Mouse (Mus musculus) thymus, postnatal 10 days (tissue): Measurements from ENCODE around the gene Snd1.
A peak's percentile ranks its signal among the peaks of the same experiment; 100 is the strongest.

Source experiments
- DNase-seq, 2 experiments: peaks; one replicate each; pipeline ENCODE4 v3.0.0; 2021; ENCODE audit warnings: low spot score in 2 of 2

Snd1 gene

DNA sequence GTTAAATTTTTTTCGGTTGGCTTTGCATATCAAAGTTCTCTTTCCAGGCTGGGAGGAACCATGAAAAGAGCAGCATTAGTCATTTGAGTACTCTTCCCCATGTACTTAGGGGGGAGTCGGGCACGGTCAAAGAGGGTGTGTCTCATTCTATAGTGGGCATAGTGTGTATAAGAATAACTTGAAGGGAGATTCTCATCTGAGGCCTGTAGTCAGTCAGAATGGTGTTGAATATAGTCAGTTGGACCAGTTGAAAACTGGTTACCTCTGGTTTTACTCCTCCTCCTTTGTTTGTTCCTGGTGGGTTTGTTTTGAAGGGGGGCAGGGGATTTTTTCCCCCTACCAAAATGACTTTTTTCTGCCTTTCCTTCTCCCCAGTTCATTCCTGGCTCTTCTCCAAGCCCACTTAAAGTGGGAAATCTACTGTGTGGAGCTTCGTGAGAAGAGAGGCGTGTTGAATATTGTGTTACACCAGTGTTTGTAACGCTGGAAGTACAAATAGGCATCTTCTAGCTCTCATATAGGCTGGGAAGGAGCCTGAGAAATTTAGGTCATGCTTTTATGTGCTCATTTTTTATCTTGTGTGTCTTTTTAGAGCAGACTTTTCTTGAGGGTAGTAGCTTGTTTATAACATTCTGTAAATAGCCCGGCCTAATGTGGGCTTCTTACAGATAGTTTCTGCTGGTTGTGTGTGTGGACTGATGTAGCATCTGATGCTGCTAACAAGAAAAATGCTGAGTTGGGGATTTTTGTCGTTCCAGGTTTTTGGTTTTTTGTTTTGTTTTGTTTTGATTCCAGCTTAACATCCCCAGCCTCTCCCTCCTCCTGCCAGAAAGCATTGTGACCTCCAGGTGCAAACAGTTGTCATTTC, 231.4 kb downstream of the Snd1 start:
- no peak for DNase-seq

DNA sequence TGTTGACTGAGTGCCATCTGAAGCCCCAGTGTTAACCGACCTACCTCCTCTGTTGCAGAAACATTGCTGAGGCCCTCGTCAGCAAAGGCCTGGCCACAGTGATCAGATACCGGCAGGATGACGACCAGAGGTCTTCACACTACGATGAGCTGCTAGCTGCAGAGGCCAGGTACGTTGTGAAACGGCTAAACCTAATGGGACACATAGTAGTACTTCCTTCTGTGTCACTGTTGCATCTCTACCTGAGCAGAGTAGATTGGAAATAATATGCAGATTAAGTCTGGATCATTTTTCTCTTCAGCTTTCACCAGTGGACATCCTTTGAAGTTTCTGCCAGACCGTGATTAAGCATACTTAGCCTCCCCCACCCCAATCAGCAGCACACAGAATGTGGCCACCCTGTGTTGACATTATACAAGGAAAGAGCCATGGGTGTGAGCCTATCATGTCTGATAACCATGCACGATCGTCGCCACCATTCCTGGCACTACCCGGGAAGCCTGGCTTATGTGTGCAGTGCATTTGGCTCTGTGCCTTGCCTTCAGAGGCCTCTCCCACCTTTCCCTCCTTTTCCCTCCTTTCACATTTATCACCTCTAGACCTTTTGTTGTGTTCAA, 232.1 kb downstream of the Snd1 start:
- no peak for DNase-seq

DNA sequence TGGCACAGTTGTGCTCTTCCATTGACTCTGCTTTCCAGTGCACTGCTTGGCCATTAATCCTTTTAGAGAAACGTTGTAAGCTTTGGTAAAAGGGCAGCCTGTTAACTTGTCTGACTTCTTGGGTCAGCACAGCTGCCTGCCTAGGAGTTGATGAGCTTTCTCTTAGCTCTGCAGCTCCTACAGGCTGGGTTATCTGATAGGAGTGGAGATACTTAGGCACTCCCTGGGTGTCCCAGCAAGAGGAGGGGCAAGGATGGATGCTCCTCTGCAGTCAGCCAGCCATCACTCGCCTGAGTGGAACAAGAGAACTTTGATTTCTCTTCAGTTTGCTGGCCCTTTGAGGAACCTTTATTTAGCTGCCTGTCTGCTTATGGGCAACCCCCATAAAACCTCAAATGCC, 235.1 kb downstream of the Snd1 start:
- no peak for DNase-seq

DNA sequence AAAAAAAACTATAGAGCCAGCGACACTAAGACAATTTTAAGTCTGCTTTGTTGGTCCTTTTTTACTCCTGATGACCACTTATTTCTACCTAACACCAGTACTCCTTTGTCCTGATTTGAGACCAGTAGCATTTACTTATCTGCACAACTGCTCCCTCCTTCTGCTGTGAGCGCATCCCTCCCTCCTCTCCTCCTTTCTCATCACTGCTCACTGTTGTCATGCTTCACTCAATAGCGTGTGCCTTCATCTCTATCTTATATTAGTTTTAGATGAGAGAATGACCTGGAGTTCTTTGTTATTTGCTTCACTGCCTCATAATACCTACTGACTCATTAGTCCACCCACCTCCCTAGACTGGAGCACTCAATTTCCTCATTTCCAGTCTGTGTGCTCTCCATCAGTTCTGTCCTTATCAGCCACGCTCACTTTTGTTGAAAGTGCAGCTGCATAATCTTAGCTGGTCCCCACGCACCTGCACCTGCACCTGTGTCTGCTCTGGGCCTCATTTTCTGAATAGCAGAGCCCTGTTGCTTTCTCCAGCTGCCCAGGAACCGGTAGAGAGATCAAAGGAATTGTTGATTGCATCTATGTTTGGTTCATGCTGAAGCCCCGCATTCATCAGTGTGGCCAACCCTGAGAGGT, 242.4 kb downstream of the Snd1 start:
- peak; percentile 51 to 64 for DNase-seq

DNA sequence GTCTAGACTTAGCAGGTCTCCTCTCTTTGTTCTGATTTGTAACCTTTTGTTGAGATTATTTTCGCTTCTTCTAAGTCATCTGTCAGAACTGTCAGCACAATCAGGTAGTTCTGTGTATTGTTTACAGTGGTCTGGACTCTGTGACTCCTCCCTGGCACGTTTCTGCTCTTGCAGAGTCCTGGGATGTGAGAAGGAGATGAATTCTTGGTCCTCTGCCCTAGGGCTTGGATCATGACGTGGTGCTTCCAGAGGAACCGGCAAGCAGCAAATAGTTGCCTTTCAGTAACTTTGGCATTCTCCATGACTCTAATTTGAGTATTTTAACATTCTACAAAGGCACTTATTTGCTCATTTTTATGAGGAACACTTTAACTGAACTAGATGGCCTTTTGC, 242.9 kb downstream of the Snd1 start:
- no peak for DNase-seq

DNA sequence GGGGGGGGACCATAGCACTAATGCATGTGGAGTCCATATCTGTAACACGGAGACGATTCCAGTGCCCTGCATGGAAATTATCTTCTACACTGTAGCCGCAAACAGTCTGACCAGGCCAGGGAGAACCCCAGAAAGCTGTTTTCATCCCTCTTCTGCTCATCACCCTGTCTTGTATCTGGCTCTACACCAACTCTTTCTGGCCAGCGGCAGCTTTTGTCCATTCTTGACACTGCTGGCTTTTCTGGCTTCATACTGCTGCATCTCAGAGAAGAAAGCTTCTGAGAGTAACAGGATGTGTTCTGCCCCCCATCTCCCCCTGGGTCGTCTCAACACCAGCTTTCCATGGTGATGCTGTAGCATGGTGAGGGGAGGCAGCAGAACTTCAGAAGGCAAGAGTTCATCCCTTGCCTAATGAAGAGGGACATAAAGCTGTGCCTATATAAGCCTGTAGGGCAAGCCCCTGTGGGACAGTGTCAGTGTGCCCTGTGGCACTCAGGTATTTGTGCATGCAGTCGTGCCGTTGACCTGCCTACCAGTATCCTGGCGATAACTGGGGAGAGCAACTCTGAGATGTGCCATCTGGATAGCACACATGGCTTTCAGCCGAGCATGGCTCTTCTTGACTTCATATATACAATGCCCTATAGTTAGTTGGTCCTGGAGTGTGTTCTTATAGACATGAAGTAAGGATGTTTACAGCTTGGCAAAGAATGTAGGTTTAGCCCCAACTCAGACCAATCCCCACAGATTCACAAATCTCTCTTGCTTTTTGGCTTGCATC, 245.6 kb downstream of the Snd1 start:
- DNase-seq = no peak

DNA sequence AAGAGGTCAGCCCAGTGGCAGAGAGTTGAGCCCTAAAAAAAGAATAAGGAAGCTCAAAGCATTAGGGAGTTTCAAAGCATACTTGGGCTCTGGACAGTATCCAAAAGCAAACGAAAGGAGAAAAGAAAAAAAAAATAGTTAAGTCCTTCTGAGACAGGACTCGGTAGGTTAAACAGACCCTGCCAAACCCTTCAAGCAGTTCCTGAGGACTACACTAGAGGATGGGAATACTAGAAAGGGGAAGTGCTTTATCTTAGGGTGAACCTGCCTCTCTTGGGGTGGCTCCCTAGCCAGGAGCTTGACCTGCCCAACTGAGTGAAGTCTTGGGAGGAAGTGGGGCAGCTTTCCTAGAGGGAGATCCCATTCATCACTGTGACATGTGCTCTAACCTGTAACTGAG, 248.1 kb downstream of the Snd1 start:
- DNase-seq = no peak

DNA sequence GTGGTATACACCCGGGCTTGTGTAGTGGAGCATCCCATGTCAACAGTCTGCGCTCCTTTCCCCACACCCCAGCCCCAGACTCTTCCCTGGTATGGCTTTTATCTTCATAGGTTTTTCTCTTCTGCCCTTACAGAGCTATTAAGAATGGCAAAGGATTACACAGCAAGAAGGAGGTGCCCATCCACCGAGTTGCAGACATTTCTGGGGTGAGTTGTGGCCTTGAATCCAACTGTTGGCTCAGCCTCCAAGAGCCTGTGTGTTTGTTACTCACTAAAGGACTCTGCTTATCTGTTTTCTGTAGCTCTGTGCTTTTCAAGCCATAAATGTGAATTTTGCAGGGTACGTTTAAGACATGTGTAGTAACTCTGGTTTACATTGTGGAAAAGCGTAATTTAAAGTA, 249.8 kb downstream of the Snd1 start:
- no peak for DNase-seq

DNA sequence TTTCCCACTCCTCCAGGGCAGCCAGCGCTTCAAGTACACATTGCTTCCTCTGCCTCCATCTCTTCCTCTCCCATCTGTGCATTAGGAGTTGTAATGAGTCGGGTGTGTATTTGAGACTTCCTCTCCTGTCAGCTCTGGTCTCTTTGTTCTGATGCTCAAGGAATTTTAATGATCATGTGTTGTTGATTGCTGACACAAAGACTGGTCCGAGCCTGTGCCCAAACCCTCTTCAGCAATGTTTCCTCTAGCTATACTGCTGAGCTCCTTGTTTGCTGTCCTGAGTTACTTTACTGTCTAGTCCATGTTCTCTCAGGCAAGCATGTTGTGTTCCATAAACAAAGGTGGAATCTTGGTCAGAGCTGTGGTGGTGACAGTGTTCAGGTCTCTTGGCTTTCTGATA, 254.3 kb downstream of the Snd1 start:
- DNase-seq = no peak

DNA sequence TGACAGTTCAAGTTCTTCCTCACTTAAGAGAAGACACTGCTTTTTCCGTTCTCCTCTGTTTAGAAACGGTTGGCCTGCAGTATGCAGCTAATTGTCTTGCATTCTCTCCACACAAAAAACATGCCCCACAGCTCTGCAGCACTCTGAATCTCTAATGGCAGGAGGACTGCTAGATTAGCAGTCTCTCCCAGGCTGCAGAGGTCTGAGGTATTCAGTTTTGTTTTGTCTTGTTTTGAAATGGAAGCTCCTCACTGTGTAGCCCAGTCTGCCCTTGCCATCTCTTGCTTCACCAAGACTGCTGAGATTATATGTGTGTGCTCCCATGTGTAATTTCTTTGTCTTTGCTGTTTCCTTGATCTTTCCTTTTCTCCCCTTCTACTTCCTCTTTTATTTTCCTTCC, 254.7 kb downstream of the Snd1 start:
- no peak for DNase-seq

DNA sequence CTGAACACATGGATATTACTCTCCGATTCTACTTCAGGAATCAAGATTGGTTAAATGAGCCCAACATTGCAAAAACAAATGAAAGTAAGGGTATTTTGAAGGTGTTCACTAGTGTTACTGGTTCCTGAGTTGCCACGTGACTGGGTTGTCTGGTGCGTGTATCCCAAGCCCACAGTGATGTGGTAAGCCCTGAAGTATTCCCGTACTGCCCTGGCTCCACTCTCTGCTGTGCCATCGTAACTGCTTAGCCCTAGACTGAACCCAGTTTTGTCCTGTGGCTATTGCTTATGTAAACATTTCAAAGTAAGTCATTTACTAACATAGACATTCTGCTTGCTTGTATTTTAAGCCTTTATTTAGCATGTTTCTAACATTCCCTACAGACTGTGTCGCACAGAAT, 256.3 kb downstream of the Snd1 start:
- DNase-seq = no peak

DNA sequence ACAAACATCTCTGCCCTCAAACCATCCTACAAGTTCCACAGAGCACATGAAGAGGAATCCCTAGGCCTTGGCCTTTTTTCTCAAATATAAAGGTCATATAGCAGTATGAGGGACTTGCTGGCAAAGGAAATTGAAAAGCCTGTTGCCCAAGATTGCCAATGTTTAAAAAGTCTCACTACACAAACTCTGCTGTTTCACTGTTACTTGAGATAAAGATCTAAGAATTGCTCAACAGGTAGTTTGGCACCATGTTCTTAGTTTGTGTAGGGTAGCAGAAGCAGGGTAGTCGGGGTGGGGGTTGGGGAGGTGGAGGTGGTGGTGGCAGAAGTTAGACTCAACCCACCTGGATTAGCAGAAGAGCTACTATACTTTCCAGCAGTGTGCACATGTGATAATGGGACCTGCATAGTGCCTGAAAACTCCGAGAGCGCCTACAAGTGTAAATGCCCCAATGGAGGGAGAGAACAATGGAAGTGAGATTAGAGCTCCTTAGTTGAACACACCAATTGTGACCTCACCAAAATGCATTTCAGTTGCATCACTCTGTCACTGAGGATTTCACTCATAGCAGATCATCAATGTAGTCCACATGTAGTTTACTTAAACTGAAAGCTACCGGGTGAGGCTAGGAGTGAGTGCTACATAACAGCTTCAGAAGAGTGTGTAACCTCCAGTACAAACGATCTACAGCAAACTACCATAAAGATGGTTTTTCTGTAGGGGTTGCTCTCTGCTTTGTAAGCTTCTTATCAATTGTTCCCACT, 259.1 kb downstream of the Snd1 start:
- DNase-seq = no peak

DNA sequence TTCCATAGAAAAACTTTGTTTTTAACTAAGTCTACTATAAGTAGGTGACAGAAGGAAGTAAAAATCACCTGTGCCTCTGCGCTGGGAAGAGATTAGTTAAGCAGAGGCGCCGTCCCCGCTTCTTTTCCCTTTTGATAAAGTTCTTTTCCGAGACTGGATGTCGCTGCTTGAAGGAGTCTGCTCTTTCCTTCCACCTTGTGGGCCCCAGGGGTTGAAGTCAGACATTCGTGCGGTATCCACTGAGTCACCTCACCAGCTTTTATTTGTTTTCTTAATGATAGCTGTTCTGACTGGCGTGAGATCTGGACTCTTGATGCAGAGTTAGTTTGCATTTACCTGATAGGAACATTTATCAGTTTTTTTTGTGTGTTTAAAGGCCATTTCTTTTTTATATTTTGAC, 260.2 kb downstream of the Snd1 start:
- no peak for DNase-seq

DNA sequence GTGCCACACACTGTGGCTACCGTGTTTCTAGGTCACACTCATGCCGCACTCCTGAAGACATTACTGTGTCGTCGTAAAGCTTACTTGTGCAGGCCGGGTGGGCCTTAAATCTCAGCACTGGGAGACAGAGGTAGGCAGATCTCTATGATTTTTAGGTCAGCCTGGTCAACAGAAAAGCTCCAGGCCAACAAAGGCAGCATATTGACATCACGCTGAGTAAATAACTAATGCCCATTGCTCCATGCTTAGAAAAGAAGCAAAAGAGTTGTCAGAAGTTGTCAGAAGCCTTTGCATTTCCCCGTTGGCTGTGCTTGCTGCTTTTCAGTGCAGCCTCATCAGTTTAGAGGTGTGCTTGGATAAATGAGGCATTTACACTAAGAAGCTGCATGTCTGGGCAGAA, 261.7 kb downstream of the Snd1 start:
- no peak for DNase-seq

DNA sequence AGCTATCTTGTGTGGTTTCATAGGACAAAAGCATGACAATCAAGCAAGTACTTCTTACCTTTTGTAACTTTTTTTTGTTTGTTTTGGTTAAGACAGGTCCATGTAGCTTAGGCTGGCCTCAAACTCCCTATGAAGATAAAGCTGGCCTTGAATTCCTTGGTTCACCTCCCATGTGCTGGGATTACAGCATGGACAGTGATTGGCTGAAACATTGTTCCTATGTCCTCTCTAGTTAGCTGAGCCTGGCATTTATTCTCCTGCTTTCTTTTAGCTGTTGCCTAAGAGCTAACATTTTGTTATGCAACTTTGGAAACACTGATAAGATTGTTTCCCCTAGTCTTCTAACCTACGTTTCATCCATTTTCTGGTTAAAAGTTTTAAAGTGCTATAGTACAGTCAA, 262.7 kb downstream of the Snd1 start:
- DNase-seq = no peak

DNA sequence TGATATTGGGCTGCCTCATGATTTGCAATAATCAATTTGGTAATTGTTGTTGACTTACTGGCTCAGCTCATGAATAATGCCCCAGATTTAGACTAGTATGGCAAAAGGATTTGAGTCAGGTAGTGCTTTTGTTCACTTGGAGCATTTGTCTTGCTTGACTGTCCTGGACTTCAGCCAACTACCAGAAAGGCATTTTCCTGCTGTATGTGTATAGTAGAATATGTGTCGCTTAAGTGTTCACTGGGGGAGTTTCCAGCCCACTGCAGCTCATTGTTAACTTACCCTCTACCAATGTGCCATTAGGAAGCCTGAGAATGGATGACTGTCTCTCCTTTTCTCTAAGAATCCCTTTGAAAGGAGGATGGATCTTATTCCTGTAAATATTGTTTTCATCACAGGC, 268.6 kb downstream of the Snd1 start:
- no peak for DNase-seq

DNA sequence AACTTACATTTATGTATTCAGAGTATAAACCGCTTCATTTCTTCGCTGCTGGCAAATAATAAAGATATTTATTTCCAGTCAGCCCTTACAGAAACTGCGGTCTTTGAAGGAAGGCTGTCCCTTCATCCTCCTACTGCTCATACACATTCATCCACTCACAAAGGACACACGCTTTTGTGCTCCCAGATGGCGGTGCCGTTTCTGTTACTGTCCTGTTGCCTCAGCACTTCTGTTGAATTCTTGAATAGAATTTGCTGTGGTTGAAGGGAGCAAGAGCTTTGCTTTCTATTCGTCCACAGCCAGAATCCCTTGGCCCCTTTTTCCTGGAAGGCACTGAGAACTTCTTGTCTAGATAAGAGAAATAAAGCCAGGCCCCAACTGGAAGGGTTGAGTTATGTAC, 270.9 kb downstream of the Snd1 start:
- DNase-seq = no peak

DNA sequence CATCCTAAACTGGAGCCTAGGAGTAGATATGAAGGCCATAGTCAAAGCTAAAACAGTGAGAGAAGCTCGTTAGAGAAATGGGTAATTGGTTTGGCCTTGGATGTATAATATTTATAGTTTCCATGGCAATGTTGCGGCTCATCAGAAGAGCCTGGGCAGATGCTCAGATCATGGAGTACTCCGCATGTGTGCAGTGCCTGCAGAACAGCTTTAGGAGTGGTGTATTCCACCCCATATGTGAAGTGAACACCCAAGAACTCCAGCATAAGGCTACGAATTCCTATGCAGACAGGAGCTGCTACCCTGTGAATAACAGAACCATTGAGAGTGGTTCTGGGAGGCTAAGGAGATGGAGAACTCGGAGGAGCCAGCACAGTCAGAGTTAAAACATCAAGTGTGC, 272.1 kb downstream of the Snd1 start:
- DNase-seq = no peak

DNA sequence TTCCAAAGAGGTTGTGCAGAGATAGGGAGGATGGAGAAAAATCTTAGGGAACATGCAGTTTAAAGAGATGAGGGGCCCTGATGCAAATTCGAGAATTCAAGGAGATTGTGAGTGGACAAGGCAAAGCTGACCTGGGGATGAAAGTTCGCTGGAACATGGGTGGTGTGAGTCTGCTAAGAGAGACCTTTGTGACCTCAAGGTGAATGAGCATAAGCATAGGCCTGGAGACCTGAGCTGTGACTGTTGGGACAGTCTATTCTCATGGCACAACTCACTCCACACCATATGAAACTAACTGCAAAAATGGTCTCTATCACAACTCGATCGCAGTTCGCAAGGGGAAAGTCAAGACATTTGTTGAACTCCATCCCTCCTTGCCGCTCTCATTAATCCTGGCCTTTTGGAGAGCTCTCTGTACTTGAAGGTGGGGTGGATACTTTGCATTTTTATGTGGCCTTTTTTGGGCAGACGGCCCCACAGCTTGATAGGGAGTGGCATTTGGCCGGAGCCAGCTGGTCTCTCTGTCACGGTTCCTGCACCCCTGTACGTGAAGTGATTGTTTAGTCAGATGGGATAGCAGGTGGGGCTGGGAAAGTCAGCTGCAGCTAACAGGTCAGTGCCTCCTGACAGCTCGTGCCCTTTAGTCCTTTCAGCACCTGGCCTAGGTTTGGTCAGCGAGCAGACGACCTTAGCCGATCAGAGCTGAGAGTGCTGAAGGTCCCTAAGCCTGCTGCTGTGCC, 273.2 kb downstream of the Snd1 start:
- DNase-seq = no peak

DNA sequence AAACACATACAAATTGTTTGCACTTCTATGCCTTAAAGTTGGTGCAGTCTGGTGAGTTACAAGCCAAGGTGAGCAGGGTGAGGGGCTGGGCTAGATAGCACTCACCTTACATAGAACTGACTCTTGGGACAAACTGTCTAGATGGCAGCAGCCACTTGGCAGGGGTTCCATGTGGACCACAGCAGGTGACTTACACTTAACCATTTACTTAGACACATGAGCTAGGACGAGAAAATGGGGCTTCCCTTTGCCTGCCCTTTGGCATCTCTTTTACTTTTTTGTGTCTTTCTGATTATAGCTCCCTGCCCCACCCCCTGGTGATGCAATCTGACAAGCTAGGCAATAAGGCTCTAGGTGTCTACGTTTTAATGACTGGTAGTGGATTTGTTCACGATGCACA, 274.3 kb downstream of the Snd1 start:
- DNase-seq = no peak

DNA sequence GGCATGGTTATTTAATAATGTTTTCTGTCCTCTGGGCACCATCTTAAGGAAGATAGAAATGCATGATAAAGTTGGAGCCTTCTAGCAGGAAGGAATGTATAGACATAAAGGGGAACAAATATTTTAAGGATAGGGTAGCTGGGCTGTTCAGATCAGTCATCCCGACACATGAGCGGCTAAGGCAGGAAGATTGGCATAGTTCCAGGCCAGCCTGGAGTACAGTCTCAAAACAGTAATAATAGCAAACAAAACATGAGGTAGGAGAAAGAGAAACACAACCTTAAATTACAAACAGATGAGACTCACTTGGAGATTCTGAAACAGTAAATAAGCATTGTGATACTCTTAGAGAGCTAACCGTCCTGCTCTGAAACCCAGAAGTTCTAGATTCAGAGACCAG, 276.2 kb downstream of the Snd1 start:
- DNase-seq = no peak
